Mouse (Mus musculus): ENCODE results near the gene Gm26558.

Gm26558 gene

DNA sequence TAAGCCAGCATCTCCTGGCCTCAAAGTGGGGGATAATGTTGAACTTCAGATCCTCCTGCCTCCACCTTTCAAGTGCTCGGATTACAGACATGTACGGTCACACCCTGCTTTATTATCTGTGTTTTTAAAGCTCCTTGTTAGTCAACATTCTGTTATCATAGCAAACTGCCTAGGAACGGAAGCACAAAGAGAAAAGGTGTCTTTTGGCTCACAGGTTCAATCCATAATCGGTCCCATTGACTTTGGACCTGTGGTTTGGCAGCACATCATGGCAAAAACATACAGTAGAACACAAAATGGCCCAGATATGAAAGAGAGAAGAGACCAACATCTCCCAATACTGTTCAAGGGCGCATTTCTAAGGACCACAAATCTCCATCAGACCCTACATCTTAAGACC is 13.6 kb downstream of the Gm26558 start:
- DNase-seq (ENCODE audit: low read depth in 2 of 2, low spot score in 2 of 2), result no peak

DNA sequence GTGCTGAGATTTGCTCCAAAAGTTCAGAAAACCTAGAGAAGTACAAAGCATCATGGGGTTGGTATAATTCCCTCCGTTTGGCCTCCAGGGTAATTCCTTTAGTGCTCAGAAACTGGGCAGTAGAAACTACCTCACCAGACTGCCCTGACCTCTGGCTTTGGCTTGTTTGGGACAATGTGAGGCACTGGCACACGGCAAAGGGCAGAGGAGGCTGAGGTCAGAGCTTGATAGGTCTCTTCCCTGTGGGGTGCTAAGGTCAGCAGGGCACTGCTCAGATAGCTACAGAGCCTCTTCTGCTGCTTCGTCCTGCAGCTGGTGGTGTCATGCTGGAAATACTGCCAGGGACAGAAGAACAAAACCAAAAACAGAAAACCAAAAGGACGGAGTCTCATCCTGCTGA is 14.2 kb downstream of the Gm26558 start:
- no peak for DNase-seq (ENCODE audit: low read depth in 2 of 2, low spot score in 2 of 2)

GRCm38 (mm10) chr2:70645266-70645780 is 16.6 kb downstream of the Gm26558 start:
- DNase-seq (ENCODE audit: low read depth in 2 of 2, low spot score in 2 of 2), result no peak

DNA sequence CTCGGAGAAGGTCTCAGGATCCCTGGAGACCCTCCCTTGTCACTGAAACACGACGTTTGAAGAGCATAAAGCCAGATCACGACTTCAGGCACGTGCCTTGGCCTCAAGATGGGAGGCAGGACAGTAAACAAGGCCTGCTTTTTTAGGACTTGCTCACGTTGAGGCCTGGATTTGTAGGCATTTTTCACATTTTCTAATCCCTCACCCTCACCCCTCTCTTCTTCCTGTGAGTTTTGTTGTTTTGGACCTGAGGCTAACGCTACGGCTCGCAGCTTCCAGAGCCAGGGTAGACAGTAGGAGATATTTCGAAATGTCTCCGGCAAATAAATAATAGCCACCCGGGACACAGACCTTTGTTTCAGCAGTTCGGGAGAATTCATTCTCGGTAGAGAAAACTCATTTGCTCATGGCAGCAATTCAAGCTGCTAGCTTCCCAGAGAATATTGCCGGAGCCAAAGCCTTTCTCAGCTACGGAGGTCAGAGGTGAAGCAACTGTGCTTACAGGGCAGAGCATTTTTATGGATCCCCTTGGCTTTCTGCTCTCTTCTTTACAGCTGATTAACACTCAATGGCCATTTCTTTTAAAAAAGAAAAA is 18.8 kb downstream of the Gm26558 start:
- no peak for DNase-seq (ENCODE audit: low read depth in 2 of 2, low spot score in 2 of 2)

GRCm38 (mm10) chr2:70640968-70641367 is 20.9 kb downstream of the Gm26558 start:
- DNase-seq (ENCODE audit: low read depth in 2 of 2, low spot score in 2 of 2), result no peak

DNA sequence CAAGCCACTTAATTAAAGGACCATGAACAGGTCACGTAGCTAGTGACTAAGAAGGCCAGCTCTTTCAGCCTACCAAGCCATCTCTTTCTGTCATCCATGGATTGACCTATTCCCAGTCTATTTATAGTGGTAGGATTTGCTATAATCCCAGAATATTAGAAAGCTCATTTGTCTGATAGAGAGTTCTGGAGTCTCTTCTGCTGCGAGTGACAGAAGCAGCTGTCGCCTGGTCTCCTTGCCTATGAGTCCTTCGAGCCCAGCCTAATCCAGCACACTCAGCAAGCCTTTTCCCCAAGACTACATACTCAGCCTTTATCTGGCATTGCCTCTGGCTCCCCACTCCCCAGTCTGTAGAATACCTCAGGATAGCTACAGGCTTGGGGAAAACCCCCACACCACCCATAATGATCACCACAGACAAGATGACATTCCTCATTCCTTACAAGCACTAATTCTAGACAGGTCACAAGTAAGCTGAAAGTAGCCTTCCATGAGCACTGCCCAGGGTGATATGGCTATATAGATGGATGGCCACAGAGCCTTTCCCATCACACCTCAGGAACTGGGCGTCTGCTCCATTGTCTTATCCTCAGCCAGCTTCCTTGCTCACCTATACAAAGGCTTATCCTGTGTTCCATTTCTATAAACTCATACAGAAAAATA is 27.7 kb downstream of the Gm26558 start:
- DNase-seq (ENCODE audit: low read depth in 2 of 2, low spot score in 2 of 2), result no peak

DNA sequence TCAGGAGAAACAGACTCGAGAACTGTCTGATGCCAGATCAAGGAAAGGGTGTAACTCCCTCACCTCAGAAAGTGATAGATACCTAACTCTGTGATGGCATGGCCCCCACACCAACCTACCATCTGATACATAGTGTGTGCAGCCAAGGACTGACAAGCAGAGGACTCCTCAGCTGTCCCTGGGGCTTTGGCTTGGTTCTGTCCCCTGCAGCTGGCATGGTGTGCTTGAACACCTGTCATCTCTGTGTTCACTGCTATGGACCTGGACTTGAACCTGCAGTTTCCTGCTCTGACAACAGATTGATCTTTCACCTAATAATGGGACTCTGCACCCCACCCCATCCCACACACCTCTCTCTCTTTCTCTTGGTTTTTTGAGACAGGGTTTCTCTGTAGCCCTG is 29.5 kb downstream of the Gm26558 start:
- no peak for DNase-seq (ENCODE audit: low read depth in 2 of 2, low spot score in 2 of 2)

- DNase-seq (ENCODE audit: low read depth in 2 of 2, low spot score in 2 of 2), result no peak
Measured at GRCm38 (mm10) chr2:70631321-70631720, 30.6 kb downstream of the Gm26558 start.

DNA sequence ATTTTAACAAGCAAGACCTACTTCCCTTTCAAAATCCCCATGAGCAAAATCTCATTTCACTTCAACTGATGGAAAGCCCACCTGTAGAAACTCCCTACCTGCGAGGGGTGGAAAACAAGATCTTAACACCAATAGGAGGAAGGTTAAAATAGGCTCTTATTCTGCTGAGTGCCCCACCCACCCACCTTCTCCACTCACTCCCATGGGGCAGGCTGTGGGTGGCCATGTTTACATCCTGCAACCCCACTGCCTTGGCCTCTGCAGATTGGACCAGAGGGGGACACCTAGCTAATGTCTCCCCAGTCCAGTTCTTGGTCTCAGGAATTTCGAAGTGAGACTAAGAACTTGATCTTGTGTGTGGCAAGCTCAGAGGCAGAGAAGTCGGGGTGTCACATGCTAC is 32.0 kb downstream of the Gm26558 start:
- DNase-seq (ENCODE audit: low read depth in 2 of 2, low spot score in 2 of 2), result no peak

DNA sequence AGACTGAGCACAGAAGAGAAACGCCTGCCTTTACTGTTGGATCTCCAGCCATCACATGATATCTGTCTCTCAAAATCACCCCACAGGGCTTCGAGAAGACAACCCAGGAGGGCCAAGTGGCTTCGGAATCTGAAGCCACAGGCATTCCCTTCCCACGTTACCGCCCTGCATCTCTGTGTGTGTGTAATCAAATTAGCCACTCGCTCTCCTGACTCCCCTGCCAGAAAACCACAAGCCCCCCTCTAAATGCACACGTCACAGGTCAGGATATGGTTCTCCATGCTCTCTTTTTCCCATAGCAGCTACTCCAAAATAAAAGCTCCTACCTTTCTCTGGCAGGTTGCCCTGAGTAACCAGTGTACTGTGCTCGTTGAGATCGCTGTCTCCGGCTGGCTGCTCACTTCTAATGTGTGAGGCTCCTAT is 32.6 kb downstream of the Gm26558 start:
- no peak for DNase-seq (ENCODE audit: low read depth in 2 of 2, low spot score in 2 of 2)

- peak in 1 of 2 experiments; percentile 2 for DNase-seq (ENCODE audit: low read depth in 2 of 2, low spot score in 2 of 2)
Measured at GRCm38 (mm10) chr2:70628397-70628796, 33.5 kb downstream of the Gm26558 start.

DNA sequence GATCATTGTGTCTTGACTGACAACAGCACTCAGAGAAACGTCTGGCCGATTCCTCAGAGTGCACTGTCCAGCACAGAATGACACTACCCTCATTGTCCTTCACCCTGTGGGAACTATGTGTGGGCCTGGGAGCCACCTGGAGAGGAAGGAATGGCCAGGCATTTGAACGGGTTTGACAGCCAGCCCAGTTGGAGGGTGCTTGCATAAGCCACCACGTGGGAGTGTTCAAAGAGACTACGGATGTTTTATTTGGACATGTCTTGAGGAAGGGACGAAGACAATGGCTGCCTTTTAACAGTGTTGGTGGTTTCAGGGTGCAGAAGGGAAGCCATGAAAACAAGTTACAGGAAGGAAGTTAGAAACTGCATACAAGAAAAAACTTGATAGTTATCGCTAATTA is 36.1 kb downstream of the Gm26558 start:
- DNase-seq (ENCODE audit: low read depth in 2 of 2, low spot score in 2 of 2), result no peak

DNA sequence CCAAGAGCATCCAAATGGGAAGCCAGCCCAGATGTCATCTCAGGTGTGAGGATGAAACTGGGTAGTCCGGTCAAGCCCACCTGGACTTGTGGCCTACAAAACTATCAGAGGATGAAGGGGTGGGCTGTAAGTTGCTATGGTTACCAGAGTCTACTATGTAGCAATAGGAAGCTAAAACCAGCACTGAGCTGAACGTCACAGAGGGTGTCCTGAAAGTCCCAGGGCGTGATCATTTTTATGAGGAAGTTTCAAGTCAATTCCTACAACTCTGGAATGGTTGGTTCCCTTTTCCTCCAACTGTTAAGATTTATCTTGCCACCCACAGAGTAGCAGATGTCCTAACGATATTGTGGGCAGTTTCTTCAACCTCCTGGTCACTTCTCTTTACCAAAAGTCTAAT is 39.7 kb downstream of the Gm26558 start:
- no peak for DNase-seq (ENCODE audit: low read depth in 2 of 2, low spot score in 2 of 2)

DNA sequence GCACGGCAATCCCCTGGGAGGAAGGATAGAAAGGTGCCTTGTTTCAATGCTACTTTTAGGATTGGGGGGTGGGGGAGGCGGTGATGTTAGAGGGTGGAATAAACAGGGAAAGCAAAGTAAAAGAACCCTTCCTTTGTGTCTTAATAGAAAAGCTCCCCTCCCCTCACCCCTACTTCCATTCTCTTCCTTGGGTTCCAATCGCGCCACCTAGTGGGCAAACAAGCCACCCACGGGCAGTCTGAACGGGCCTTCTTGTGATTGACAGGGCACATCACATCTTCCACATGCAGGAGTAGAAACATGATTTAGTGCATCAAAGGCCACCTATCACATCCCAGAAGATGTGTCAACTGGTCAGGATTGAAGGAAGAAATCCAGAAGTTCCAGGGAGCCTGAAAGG is 41.7 kb downstream of the Gm26558 start:
- DNase-seq (ENCODE audit: low read depth in 2 of 2, low spot score in 2 of 2), result no peak

GRCm38 (mm10) chr2:70619232-70619835 is 42.6 kb downstream of the Gm26558 start:
- peak in 1 of 2 experiments; percentile 15 for DNase-seq (ENCODE audit: low read depth in 2 of 2, low spot score in 2 of 2)

GRCm38 (mm10) chr2:70616617-70617016 is 45.3 kb downstream of the Gm26558 start:
- DNase-seq (ENCODE audit: low read depth in 2 of 2, low spot score in 2 of 2), result no peak

DNA sequence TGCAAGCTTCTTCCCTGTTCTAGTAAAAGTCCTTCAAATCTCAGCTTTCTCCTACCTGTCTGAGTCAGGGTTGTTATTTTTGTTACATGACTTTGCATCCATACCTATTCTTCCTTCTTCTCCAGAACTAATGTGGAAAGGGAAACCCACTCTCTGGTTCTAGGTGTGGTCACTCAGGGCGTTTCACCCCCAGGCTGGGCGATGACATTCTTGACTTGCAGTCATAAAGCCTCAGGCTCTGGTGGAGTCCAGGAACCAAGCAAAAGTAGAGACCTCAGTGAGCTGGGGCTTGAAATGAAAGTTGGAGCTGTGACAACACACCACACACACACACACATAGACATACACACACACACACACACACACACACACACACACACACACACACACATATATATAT is 45.8 kb downstream of the Gm26558 start:
- no peak for DNase-seq (ENCODE audit: low read depth in 2 of 2, low spot score in 2 of 2)

DNA sequence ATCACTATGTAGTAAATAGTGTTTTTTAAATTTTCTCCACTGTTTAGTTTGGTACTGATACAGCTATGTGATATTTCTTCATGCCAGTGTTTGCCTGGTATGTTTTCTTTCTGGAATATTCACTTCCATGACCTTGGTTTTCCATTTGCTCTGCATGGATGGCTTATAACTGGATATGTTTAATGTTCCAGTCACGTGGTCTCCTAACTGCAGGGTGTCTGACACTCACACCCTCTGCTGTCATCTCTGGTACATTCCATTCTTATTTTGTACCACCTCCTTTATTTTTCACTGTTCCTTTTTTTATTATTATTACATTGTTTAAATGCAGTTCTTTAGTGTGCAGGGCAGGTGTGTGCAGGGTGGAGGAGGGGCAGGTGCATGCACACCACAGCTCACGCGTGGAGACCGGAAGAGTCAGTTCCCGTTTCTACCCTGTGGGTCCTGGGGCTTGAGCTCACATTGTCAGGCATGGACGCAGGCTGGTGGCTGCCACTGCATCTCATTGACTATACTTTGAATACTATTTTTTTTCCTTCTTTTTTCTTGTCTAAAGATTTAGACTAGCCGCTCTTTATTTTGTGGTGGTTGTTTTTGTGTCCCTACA is 47.1 kb downstream of the Gm26558 start:
- DNase-seq (ENCODE audit: low read depth in 2 of 2, low spot score in 2 of 2), result no peak

All from CD8-positive naive resting alpha-beta T cell, adult 2 months (primary cell).